Mouse (Mus musculus): Measurements from ENCODE around the gene Nln.

DNA sequence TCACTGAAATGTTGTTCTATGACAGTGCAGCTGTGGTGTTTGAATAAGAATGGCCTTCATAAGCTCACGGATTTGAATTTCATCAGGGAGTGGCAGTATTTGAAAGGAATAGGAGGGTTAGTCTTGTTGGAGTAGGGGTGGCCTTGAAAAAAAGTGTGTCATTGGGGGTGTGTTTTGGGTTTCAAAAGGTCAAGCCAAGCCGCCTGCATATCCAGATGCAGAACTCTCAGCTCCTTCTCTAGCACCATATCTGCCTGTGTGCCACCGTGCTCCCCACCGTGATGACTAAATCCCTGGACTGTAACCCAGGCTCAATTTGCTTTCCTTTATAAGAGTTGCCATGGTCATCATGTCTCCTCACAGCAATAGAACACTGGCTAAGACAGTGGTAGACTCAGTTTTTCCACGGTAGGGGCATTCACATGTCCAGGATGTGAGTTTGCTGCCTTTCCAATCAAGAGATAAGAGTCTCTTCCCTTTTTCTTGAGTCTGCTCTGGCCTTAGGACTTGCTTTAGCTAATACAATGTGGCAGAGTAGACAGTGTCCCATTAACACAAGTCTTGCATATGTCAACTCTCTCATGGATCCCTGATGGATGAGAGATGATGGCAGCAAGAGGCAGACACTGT, 7.7 kb downstream of the Nln start:
- no peak for TF ChIP-seq CTCF (IDR thresholded peaks at IDR 0.05 in 2 of 3, conservative IDR thresholded peaks at IDR 0.05 in 1 of 3; ENCODE audit: control insufficient read depth in 1 of 3, insufficient read depth in 1 of 3, low read depth in 2 of 3, low read length in 3 of 3, poor library complexity in 1 of 3, severe bottlenecking in 1 of 3)
- no peak for TF ChIP-seq ZC3H11A (IDR thresholded peaks at IDR 0.05; ENCODE audit: low read depth, low read length)
- TF ChIP-seq BHLHE40 (IDR thresholded peaks at IDR 0.05; ENCODE audit: borderline replicate concordance, low read depth, low read length) = no peak
- no peak for TF ChIP-seq JUND (IDR thresholded peaks at IDR 0.05; ENCODE audit: low read depth, low read length)
- TF ChIP-seq POLR2AphosphoS5 (IDR thresholded peaks at IDR 0.05; ENCODE audit: borderline replicate concordance, low read depth, low read length) = no peak

Data from MEL (cell line).